Mouse (Mus musculus): ENCODE results near the gene Dpm1. TPM values are rescaled to one million over a fixed set of nuclear protein-coding genes. Genes with fewer than 3 reads are reported as not detected.

Dpm1 gene
- polyA plus RNA-seq, 1 experiment: 24.6 TPM

- peak in 1 of 2 experiments; percentile 53 for DNase-seq (ENCODE audit: extremely low spot score in 1 of 2, low spot score in 1 of 2)
These were observed 1.0 kb downstream of the Dpm1 start for GRCm38 (mm10) chr2:168229116-168230025.

GRCm38 (mm10) chr2:168223326-168223725 is 7.1 kb downstream of the Dpm1 start:
- no peak for DNase-seq (ENCODE audit: extremely low spot score in 1 of 2, low spot score in 1 of 2)

GRCm38 (mm10) chr2:168213788-168214397 is 16.5 kb downstream of the Dpm1 start:
- DNase-seq (ENCODE audit: extremely low spot score in 1 of 2, low spot score in 1 of 2): no peak

- no peak for DNase-seq (ENCODE audit: extremely low spot score in 1 of 2, low spot score in 1 of 2)
These were observed 22.5 kb downstream of the Dpm1 start for GRCm38 (mm10) chr2:168207883-168208282.

GRCm38 (mm10) chr2:168206725-168207644 is 23.4 kb downstream of the Dpm1 start, which contains the start of gene Adnp:
Gene Adnp, minus strand, starts transcription at chr2:168207112.
- peak; percentile 94 to 96 for DNase-seq (ENCODE audit: extremely low spot score in 1 of 2, low spot score in 1 of 2)

- peak in 1 of 2 experiments; percentile 38 for DNase-seq (ENCODE audit: extremely low spot score in 1 of 2, low spot score in 1 of 2)
These were observed 24.4 kb downstream of the Dpm1 start for GRCm38 (mm10) chr2:168205681-168206631.

GRCm38 (mm10) chr2:168205265-168205664 is 25.1 kb downstream of the Dpm1 start:
- peak; percentile 90 to 97 for DNase-seq (ENCODE audit: extremely low spot score in 1 of 2, low spot score in 1 of 2)

GRCm38 (mm10) chr2:168204476-168204999 is 25.9 kb downstream of the Dpm1 start:
- no peak for DNase-seq (ENCODE audit: extremely low spot score in 1 of 2, low spot score in 1 of 2)

- no peak for DNase-seq (ENCODE audit: extremely low spot score in 1 of 2, low spot score in 1 of 2)
These were observed 30.2 kb downstream of the Dpm1 start for GRCm38 (mm10) chr2:168200014-168200691.

GRCm38 (mm10) chr2:168199476-168199875 is 30.9 kb downstream of the Dpm1 start:
- no peak for DNase-seq (ENCODE audit: extremely low spot score in 1 of 2, low spot score in 1 of 2)

- DNase-seq (ENCODE audit: extremely low spot score in 1 of 2, low spot score in 1 of 2): no peak
These were observed 32.0 kb downstream of the Dpm1 start for GRCm38 (mm10) chr2:168198421-168198820.

- no peak for DNase-seq (ENCODE audit: extremely low spot score in 1 of 2, low spot score in 1 of 2)
These were observed 34.7 kb downstream of the Dpm1 start for GRCm38 (mm10) chr2:168195721-168196120.

- no peak for DNase-seq (ENCODE audit: extremely low spot score in 1 of 2, low spot score in 1 of 2)
These were observed 36.7 kb downstream of the Dpm1 start for GRCm38 (mm10) chr2:168193685-168194084.

- no peak for DNase-seq (ENCODE audit: extremely low spot score in 1 of 2, low spot score in 1 of 2)
These were observed 38.5 kb downstream of the Dpm1 start for GRCm38 (mm10) chr2:168191856-168192255.

GRCm38 (mm10) chr2:168175946-168176345 is 54.4 kb downstream of the Dpm1 start:
- no peak for DNase-seq (ENCODE audit: extremely low spot score in 1 of 2, low spot score in 1 of 2)

GRCm38 (mm10) chr2:168170167-168170685 is 60.2 kb downstream of the Dpm1 start:
- no peak for DNase-seq (ENCODE audit: extremely low spot score in 1 of 2, low spot score in 1 of 2)

GRCm38 (mm10) chr2:168169800-168170113 is 60.6 kb downstream of the Dpm1 start:
- DNase-seq (ENCODE audit: extremely low spot score in 1 of 2, low spot score in 1 of 2): no peak

- no peak for DNase-seq (ENCODE audit: extremely low spot score in 1 of 2, low spot score in 1 of 2)
These were observed 61.2 kb downstream of the Dpm1 start for GRCm38 (mm10) chr2:168168892-168169799.
